Mouse (Mus musculus) cerebellum, adult 2 months (tissue): ENCODE results near the gene Cant1.

Source experiments
- CTCF ChIP-seq: fragments of 200-500 bp; IDR thresholded peaks from 2 replicates; pipeline ENCODE4 v1.5.1; 2011; ENCODE audit warnings: low read depth, mild to moderate bottlenecking, control low read depth, low read length, moderate library complexity, borderline replicate concordance; ENCODE audit not compliant: insufficient read depth
- POLR2A ChIP-seq: fragments of 200-500 bp; IDR thresholded peaks from 2 replicates; pipeline ENCODE4 v1.6.1; 2011; ENCODE audit warnings: low read length, control low read depth, borderline replicate concordance; ENCODE audit not compliant: insufficient read depth

- no peak for TF ChIP-seq POLR2A
- TF ChIP-seq CTCF, result no peak
Measured at GRCm38 (mm10) chr11:118451211-118451610, 32.3 kb upstream of the Cant1 start.
